Mouse (Mus musculus) WW6 (cell line): ENCODE measurements at regions not wholly inside any gene's neighbourhood (a gene's known extent, or its start where the extent isn't known, plus 50 kb on each side); places are given as distances from the start of the nearest gene placed in this dataset.
A peak's percentile ranks its signal among the peaks of the same experiment; 100 is the strongest.

Experiments
- DNase-seq: peaks from one replicate; pipeline ENCODE4 v3.0.0-alpha.2; 2013; ENCODE audit warnings: low read depth, low spot score

- DNase-seq: no peak
These were observed 353.0 kb downstream of the Pmp22 start for GRCm38 (mm10) chr11:63481676-63482310.

GRCm38 (mm10) chr11:63482593-63482992 lies 353.8 kb downstream of the Pmp22 start:
- no peak for DNase-seq

- no peak for DNase-seq
These were observed 358.4 kb downstream of the Pmp22 start for GRCm38 (mm10) chr11:63487203-63487602.

- no peak for DNase-seq
These were observed 373.4 kb downstream of the Pmp22 start for GRCm38 (mm10) chr11:63502181-63502580.

- no peak for DNase-seq
These were observed 378.6 kb downstream of the Pmp22 start for GRCm38 (mm10) chr11:63507387-63507786.

- DNase-seq: no peak
These were observed 379.9 kb downstream of the Pmp22 start for GRCm38 (mm10) chr11:63508727-63509126.

- no peak for DNase-seq
These were observed 381.8 kb downstream of the Pmp22 start for GRCm38 (mm10) chr11:63510611-63511010.

GRCm38 (mm10) chr11:63514615-63515014 lies 385.8 kb downstream of the Pmp22 start:
- no peak for DNase-seq

GRCm38 (mm10) chr11:63518847-63519246 lies 390.1 kb downstream of the Pmp22 start:
- DNase-seq: no peak

GRCm38 (mm10) chr11:63524254-63524653 lies 395.5 kb downstream of the Pmp22 start:
- DNase-seq: no peak

GRCm38 (mm10) chr11:63525431-63525830 lies 396.6 kb downstream of the Pmp22 start:
- DNase-seq: no peak

GRCm38 (mm10) chr11:63525956-63526355 lies 396.1 kb downstream of the Hs3st3b1 start:
- no peak for DNase-seq

- no peak for DNase-seq
These were observed 389.3 kb downstream of the Hs3st3b1 start for GRCm38 (mm10) chr11:63532752-63533151.

- peak; percentile 87 for DNase-seq
These were observed 388.4 kb downstream of the Hs3st3b1 start for GRCm38 (mm10) chr11:63533555-63534200.

GRCm38 (mm10) chr11:63537693-63538092 lies 384.4 kb downstream of the Hs3st3b1 start:
- no peak for DNase-seq

- no peak for DNase-seq
These were observed 378.0 kb downstream of the Hs3st3b1 start for GRCm38 (mm10) chr11:63543971-63544696.

- no peak for DNase-seq
These were observed 376.6 kb downstream of the Hs3st3b1 start for GRCm38 (mm10) chr11:63545516-63545915.

GRCm38 (mm10) chr11:63560466-63560865 lies 361.6 kb downstream of the Hs3st3b1 start:
- DNase-seq: no peak

- DNase-seq: no peak
These were observed 359.4 kb downstream of the Hs3st3b1 start for GRCm38 (mm10) chr11:63562696-63563095.

GRCm38 (mm10) chr11:63565471-63566232 lies 356.4 kb downstream of the Hs3st3b1 start:
- DNase-seq: no peak

- no peak for DNase-seq
These were observed 352.2 kb downstream of the Hs3st3b1 start for GRCm38 (mm10) chr11:63569785-63570479.
